Mouse (Mus musculus) ES-Bruce4 (cell line): ENCODE results near the gene Nhlrc4.

Source experiments
- CTCF ChIP-seq: IDR thresholded peaks from one replicate; pipeline ENCODE4 v1.8.1; 2011; ENCODE audit warnings: low read depth, low read length
- POLR2A ChIP-seq: IDR thresholded peaks from one replicate; pipeline ENCODE4 v1.8.1; 2011; ENCODE audit warnings: low read length; ENCODE audit not compliant: insufficient read depth

GRCm38 (mm10) chr17:25895415-25895814 lies 49.3 kb downstream of the Nhlrc4 start:
- TF ChIP-seq CTCF: no peak
- TF ChIP-seq POLR2A: no peak
